Mouse (Mus musculus) forebrain, embryonic 13.5 days (tissue): Measurements from ENCODE around the gene Hoxb8. TPM values are rescaled to one million over a fixed set of nuclear protein-coding genes. Genes with fewer than 3 reads are reported as not detected.

Experiments
- ATAC-seq: fragments of 200-750 bp; cut with Nextera tagmentation; 2 replicates; pipeline ENCODE4 v1.8.0; 2017
- H3K27ac ChIP-seq: fragments of 300-500 bp; sonication (generic); 2 replicates; pipeline ENCODE4 v1.5.1; 2015; ENCODE audit warnings: inconsistent platforms, mild to moderate bottlenecking, moderate library complexity
- H3K27me3 ChIP-seq: fragments of 300-500 bp; sonication (generic); 2 replicates; pipeline ENCODE4 v1.6.1; 2015; ENCODE audit warnings: mild to moderate bottlenecking, inconsistent platforms
- H3K36me3 ChIP-seq: fragments of 300-500 bp; sonication (generic); 2 replicates; pipeline ENCODE4 v1.6.1; 2015; ENCODE audit warnings: mild to moderate bottlenecking, inconsistent platforms; ENCODE audit not compliant: poor library complexity, severe bottlenecking
- H3K4me1 ChIP-seq: fragments of 300-500 bp; sonication (generic); 2 replicates; pipeline ENCODE4 v1.6.1; 2015; ENCODE audit warnings: inconsistent platforms
- H3K4me2 ChIP-seq: fragments of 300-500 bp; sonication (generic); 2 replicates; pipeline ENCODE4 v1.6.1; 2015; ENCODE audit warnings: inconsistent platforms, mild to moderate bottlenecking, moderate library complexity
- H3K4me3 ChIP-seq: fragments of 300-500 bp; sonication (generic); 2 replicates; pipeline ENCODE4 v1.5.1; 2015; ENCODE audit warnings: mild to moderate bottlenecking, inconsistent platforms
- H3K9ac ChIP-seq: fragments of 300-500 bp; sonication (generic); 2 replicates; pipeline ENCODE4 v1.6.1; 2015; ENCODE audit warnings: mild to moderate bottlenecking, inconsistent platforms
- H3K9me3 ChIP-seq: fragments of 300-500 bp; sonication (generic); replicated peaks from 2 replicates; pipeline ENCODE4 v1.6.1; 2016; ENCODE audit warnings: inconsistent platforms
- WGBS: fragments of 180-500 bp; shearing (Covaris S2); methylation state at CpG from one replicate; pipeline ENCODE4 v1.1.7; 2015; 5-methylcytosine and 5-hydroxymethylcytosine counted together
- polyA plus RNA-seq: library from polyadenylated mRNA; unstranded; fragments of >200 nt; fragmentation: Nextera tagmentation; extraction: Ambion mirVana; gene quantifications from 2 replicates; pipeline ENCODE4 v1.2.1, GENCODE M21; 2015

Gene Hoxb8
- polyA plus RNA-seq, 1 experiment from 2014 or later: not detected

- Histone ChIP-seq H3K4me3 (no peak overlapping the region), H3K27me3 (peaks cover 100% of the 10 kb centered on the region), H3K4me2 (no peak overlapping the region), H3K27ac (no peak overlapping the region), H3K4me1 (no peaks in the 10 kb centered on the region), H3K9ac (no peak overlapping the region), H3K9me3 (no peaks in the 10 kb centered on the region), H3K36me3 (no peaks in the 10 kb centered on the region)
- WGBS: 2% methylated on average over 23 of the region's 23 CpGs
- no peak for ATAC-seq
Observed at GRCm38 (mm10) chr11:96260310-96260970, 21.3 kb upstream of the Hoxb8 start.

GRCm38 (mm10) chr11:96261323-96261890, 20.3 kb upstream of the Hoxb8 start:
- Histone ChIP-seq H3K4me3 (no peak overlapping the region), H3K9me3 (no peaks in the 10 kb centered on the region), H3K4me2 (no peak overlapping the region), H3K9ac (no peak overlapping the region), H3K27ac (no peak overlapping the region), H3K36me3 (no peaks in the 10 kb centered on the region), H3K27me3 (peaks cover 100% of the 10 kb centered on the region), H3K4me1 (no peaks in the 10 kb centered on the region)
- WGBS: 2% methylated on average over 24 of the region's 24 CpGs
- no peak for ATAC-seq

GRCm38 (mm10) chr11:96262262-96262830, 19.4 kb upstream of the Hoxb8 start:
- WGBS: 9% methylated on average over 6 of the region's 6 CpGs
- no peak overlapping the region for H3K9ac ChIP-seq
- no peaks in the 10 kb centered on the region for H3K4me1 ChIP-seq
- no peak for ATAC-seq
- H3K27me3 ChIP-seq: peaks cover 100% of the 10 kb centered on the region
- no peaks in the 10 kb centered on the region for H3K36me3 ChIP-seq
- no peak overlapping the region for H3K4me2 ChIP-seq
- no peak overlapping the region for H3K27ac ChIP-seq
- H3K9me3 ChIP-seq: no peaks in the 10 kb centered on the region
- no peak overlapping the region for H3K4me3 ChIP-seq

GRCm38 (mm10) chr11:96263636-96264389, 17.9 kb upstream of the Hoxb8 start:
- Histone ChIP-seq H3K27ac (no peak overlapping the region), H3K4me3 (no peak overlapping the region), H3K4me1 (no peaks in the 10 kb centered on the region), H3K27me3 (peaks cover 99% of the 10 kb centered on the region), H3K4me2 (no peak overlapping the region), H3K36me3 (no peaks in the 10 kb centered on the region), H3K9me3 (no peaks in the 10 kb centered on the region), H3K9ac (no peak overlapping the region)
- no peak for ATAC-seq
- WGBS: 1% methylated on average over 33 of the region's 33 CpGs

GRCm38 (mm10) chr11:96264390-96265020, 17.2 kb upstream of the Hoxb8 start:
- Histone ChIP-seq H3K27ac (no peak overlapping the region), H3K4me1 (no peaks in the 10 kb centered on the region), H3K4me2 (no peak overlapping the region), H3K4me3 (no peak overlapping the region), H3K9ac (no peak overlapping the region), H3K36me3 (no peaks in the 10 kb centered on the region), H3K27me3 (peaks cover 99% of the 10 kb centered on the region), H3K9me3 (no peaks in the 10 kb centered on the region)
- ATAC-seq: no peak
- WGBS: 3% methylated on average over 8 of the region's 8 CpGs

- Histone ChIP-seq H3K4me1 (no peaks in the 10 kb centered on the region), H3K36me3 (no peaks in the 10 kb centered on the region), H3K9me3 (no peaks in the 10 kb centered on the region), H3K27me3 (peaks cover 99% of the 10 kb centered on the region), H3K9ac (no peak overlapping the region), H3K4me3 (no peak overlapping the region), H3K27ac (no peak overlapping the region), H3K4me2 (no peak overlapping the region)
- no peak for ATAC-seq
- WGBS: 0% methylated on average over 7 of the region's 7 CpGs
Observed at GRCm38 (mm10) chr11:96265954-96266353, 15.8 kb upstream of the Hoxb8 start.

GRCm38 (mm10) chr11:96267021-96267920, 14.4 kb upstream of the Hoxb8 start:
- Histone ChIP-seq H3K27ac (no peak overlapping the region), H3K36me3 (no peaks in the 10 kb centered on the region), H3K4me2 (no peak overlapping the region), H3K9ac (no peak overlapping the region), H3K4me3 (no peak overlapping the region), H3K27me3 (peaks cover 99% of the 10 kb centered on the region), H3K4me1 (peaks cover 1% of the 10 kb centered on the region; the same call in 1 of the 2 replicates), H3K9me3 (no peaks in the 10 kb centered on the region)
- no peak for ATAC-seq
- 8% methylated on average over 7 of the region's 7 CpGs for WGBS

- ATAC-seq: no peak
- Histone ChIP-seq H3K4me3 (no peak overlapping the region), H3K4me2 (no peak overlapping the region), H3K36me3 (no peaks in the 10 kb centered on the region), H3K27me3 (peaks cover 99% of the 10 kb centered on the region), H3K4me1 (peaks cover 4% of the 10 kb centered on the region; the same call in 1 of the 2 replicates), H3K9me3 (no peaks in the 10 kb centered on the region), H3K27ac (no peak overlapping the region), H3K9ac (no peak overlapping the region)
- 0% methylated on average over 1 of the region's 1 CpGs for WGBS
Observed at GRCm38 (mm10) chr11:96268031-96268745, 13.5 kb upstream of the Hoxb8 start.

- no peak for ATAC-seq
- Histone ChIP-seq H3K9ac (no peak overlapping the region), H3K27me3 (peaks cover 99% of the 10 kb centered on the region), H3K27ac (no peak overlapping the region), H3K4me2 (no peak overlapping the region), H3K4me3 (no peak overlapping the region), H3K4me1 (peaks cover 4% of the 10 kb centered on the region; the same call in 1 of the 2 replicates), H3K9me3 (no peaks in the 10 kb centered on the region), H3K36me3 (no peaks in the 10 kb centered on the region)
- under 1% methylated on average over 19 of the region's 19 CpGs for WGBS
Observed at GRCm38 (mm10) chr11:96269869-96270268, 11.8 kb upstream of the Hoxb8 start.

- no peak within 1 kb of the TSS for H3K9ac ChIP-seq
- no peak within 1 kb of the TSS for H3K27ac ChIP-seq
- 1% methylated on average over 37 of the region's 40 CpGs for WGBS
- H3K9me3 ChIP-seq: no peaks in the 10 kb centered on the region
- ATAC-seq: no peak
- H3K4me3 ChIP-seq: no peak within 1 kb of the TSS
- H3K27me3 ChIP-seq: peaks cover 99% of the 10 kb centered on the region
- peaks cover 4% of the 10 kb centered on the region; the same call in 1 of the 2 replicates for H3K4me1 ChIP-seq
- no peaks in the 10 kb centered on the region for H3K36me3 ChIP-seq
- peak within 1 kb of the TSS; percentile 12; the same call in 1 of the 2 replicates for H3K4me2 ChIP-seq
Observed at GRCm38 (mm10) chr11:96270996-96271540, 10.6 kb upstream of the Hoxb8 start, which contains the start of gene Hoxb9. Gene Hoxb9, plus strand, starts transcription at chr11:96271457.
